Mouse (Mus musculus) liver, embryonic 15.5 days (tissue): ENCODE data around the gene Cyp2d22. TPM values are rescaled to one million over a fixed set of nuclear protein-coding genes. Genes with fewer than 3 reads are reported as not detected.

Experiments used
- ATAC-seq: fragments of 200-750 bp; cut with Nextera tagmentation; 2 replicates; pipeline ENCODE4 v1.8.0; 2017; ENCODE audit warnings: moderate number of reproducible peaks, mild to moderate bottlenecking, moderate library complexity; ENCODE audit not compliant: insufficient read depth
- H3K27ac ChIP-seq: fragments of 300-500 bp; sonication (generic); replicated peaks from 2 replicates; pipeline ENCODE4 v1.5.1; 2015; ENCODE audit warnings: mild to moderate bottlenecking, inconsistent platforms
- H3K27me3 ChIP-seq: fragments of 300-500 bp; sonication (generic); 2 replicates; pipeline ENCODE4 v1.6.1; 2015; ENCODE audit warnings: mild to moderate bottlenecking, inconsistent platforms
- H3K36me3 ChIP-seq: fragments of 300-500 bp; sonication (generic); replicated peaks from 2 replicates; pipeline ENCODE4 v1.6.1; 2015; ENCODE audit warnings: moderate library complexity, mild to moderate bottlenecking, inconsistent platforms
- H3K4me1 ChIP-seq: fragments of 300-500 bp; sonication (generic); replicated peaks from 2 replicates; pipeline ENCODE4 v1.6.1; 2015; ENCODE audit warnings: inconsistent platforms
- H3K4me2 ChIP-seq: fragments of 300-500 bp; sonication (generic); 2 replicates; pipeline ENCODE4 v1.6.1; 2015; ENCODE audit warnings: moderate library complexity, mild to moderate bottlenecking, inconsistent platforms
- H3K4me3 ChIP-seq: fragments of 300-500 bp; sonication (generic); replicated peaks from 2 replicates; pipeline ENCODE4 v1.5.1; 2015; ENCODE audit warnings: mild to moderate bottlenecking, inconsistent platforms
- H3K9ac ChIP-seq: fragments of 300-500 bp; sonication (generic); 2 replicates; pipeline ENCODE4 v1.6.1; 2015; ENCODE audit warnings: moderate library complexity, mild to moderate bottlenecking, inconsistent platforms
- H3K9me3 ChIP-seq: fragments of 300-500 bp; sonication (generic); replicated peaks from 2 replicates; pipeline ENCODE4 v1.6.1; 2016; ENCODE audit warnings: inconsistent platforms
- WGBS: fragments of 180-500 bp; shearing (Covaris S2); methylation state at CpG from one replicate; pipeline ENCODE4 v1.1.7; 2015; ENCODE audit warnings: mixed read lengths; ENCODE audit not compliant: insufficient replicate concordance; 5-methylcytosine and 5-hydroxymethylcytosine counted together
- polyA plus RNA-seq: library from polyadenylated mRNA; unstranded; fragments of >200 nt; fragmentation: Nextera tagmentation; extraction: Ambion mirVana; gene quantifications from 2 replicates; pipeline ENCODE4 v1.2.1, GENCODE M21; 2015

Cyp2d22 gene
- polyA plus RNA-seq, 1 experiment from 2014 or later = 19.1 TPM

- H3K27ac ChIP-seq = peak overlapping the region; percentile 96
- no peaks in the 10 kb centered on the region for H3K27me3 ChIP-seq
- WGBS = under 1% methylated on average over 51 of the region's 51 CpGs
- H3K9me3 ChIP-seq = no peaks in the 10 kb centered on the region
- H3K4me2 ChIP-seq = peak overlapping the region; percentile 84
- H3K36me3 ChIP-seq = peaks cover 63% of the 10 kb centered on the region
- H3K4me1 ChIP-seq = peaks cover 89% of the 10 kb centered on the region
- ATAC-seq = peak; percentile 86
- peak overlapping the region; percentile 77 for H3K9ac ChIP-seq
- H3K4me3 ChIP-seq = peak overlapping the region; percentile 82
These were observed 34.1 kb downstream of the Cyp2d22 start for GRCm38 (mm10) chr15:82345820-82346470.

DNA sequence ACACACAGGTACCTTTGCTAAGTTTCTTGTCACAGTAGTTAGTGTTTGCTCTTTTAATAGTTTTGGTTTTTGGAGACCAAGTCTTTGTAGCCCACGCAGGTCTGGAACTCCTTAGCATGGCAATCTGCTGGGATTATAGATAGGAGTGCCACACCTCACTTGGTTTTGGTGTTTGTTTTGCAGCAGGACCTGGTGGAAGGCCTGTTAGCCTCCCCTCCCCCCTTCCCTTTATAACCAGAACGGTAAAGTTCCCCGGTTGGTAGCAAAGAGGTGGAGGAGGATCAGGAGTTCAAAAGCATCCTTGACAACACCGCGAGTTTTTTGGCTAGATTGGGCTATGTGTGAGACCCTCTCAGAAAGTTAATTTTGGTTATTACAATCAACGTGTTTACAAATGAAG, 35.1 kb downstream of the Cyp2d22 start:
- H3K4me3 ChIP-seq = peak overlapping the region; percentile 71
- no peak for ATAC-seq
- H3K4me1 ChIP-seq = peaks cover 89% of the 10 kb centered on the region
- WGBS = 48% methylated on average over 6 of the region's 6 CpGs
- peaks cover 53% of the 10 kb centered on the region for H3K36me3 ChIP-seq
- peak overlapping the region; percentile 83 for H3K9ac ChIP-seq
- peak overlapping the region; percentile 100 for H3K27ac ChIP-seq
- H3K9me3 ChIP-seq = no peaks in the 10 kb centered on the region
- H3K27me3 ChIP-seq = no peaks in the 10 kb centered on the region
- peak overlapping the region; percentile 84 for H3K4me2 ChIP-seq

GRCm38 (mm10) chr15:82343368-82344287, 36.4 kb downstream of the Cyp2d22 start:
- Histone ChIP-seq H3K36me3 (peaks cover 39% of the 10 kb centered on the region), H3K4me2 (peak overlapping the region; percentile 84), H3K9ac (peak overlapping the region; percentile 83), H3K4me3 (peak overlapping the region; percentile 71), H3K27ac (peak overlapping the region; percentile 100), H3K4me1 (peaks cover 87% of the 10 kb centered on the region), H3K9me3 (no peaks in the 10 kb centered on the region), H3K27me3 (no peaks in the 10 kb centered on the region)
- 82% methylated on average over 27 of the region's 27 CpGs for WGBS
- no peak for ATAC-seq

- peak overlapping the region; percentile 84 for H3K4me2 ChIP-seq
- H3K4me3 ChIP-seq = peak overlapping the region; percentile 71
- peaks cover 85% of the 10 kb centered on the region for H3K4me1 ChIP-seq
- no peaks in the 10 kb centered on the region for H3K27me3 ChIP-seq
- H3K27ac ChIP-seq = peak overlapping the region; percentile 100
- H3K36me3 ChIP-seq = peaks cover 29% of the 10 kb centered on the region
- 32% methylated on average over 5 of the region's 5 CpGs for WGBS
- H3K9ac ChIP-seq = peak overlapping the region; percentile 83
- H3K9me3 ChIP-seq = no peaks in the 10 kb centered on the region
- no peak for ATAC-seq
These were observed 37.5 kb downstream of the Cyp2d22 start for GRCm38 (mm10) chr15:82342543-82342935.

DNA sequence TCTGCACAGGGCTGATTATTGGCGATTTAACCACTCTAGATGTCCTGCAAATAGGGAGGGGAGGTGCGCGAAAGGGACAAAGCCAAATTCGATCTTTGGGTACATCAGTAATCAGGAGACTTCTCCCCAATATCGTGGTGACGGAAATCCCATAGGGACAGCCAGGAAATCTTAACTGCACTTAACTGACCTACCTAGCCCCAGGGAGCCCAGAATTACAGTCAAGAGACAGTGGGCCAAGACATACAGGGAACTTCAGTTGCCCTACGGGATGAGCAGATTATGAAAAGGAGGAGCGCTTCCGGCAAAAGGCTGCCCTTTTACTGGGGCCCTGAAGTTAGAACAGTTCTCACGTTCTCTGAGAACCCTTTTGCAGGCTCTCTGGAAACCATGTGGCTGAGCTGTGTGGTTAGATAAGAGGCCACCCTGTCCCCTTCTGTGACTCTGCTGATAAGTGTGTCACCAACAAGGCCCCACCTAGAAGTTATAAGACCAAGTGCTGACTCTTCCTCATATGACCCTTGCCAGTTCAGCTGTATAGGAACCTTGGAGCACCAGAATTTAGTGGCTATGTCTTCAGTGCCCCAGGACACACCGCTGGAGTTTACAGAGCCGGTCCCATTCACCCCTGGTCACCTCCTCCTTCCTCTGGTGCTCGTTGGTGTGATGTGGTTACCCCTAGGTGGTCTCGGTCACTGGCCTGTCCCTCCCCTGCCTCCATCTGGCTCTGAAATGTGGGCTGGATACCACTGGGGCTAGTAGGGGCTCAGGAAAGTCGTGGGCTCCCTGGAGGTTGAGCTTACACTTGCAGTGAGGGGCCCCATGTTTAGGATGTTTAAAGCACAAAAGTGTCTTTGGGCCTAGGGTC, 38.2 kb downstream of the Cyp2d22 start:
- WGBS = 6% methylated on average over 15 of the region's 15 CpGs
- peak overlapping the region; percentile 84 for H3K4me2 ChIP-seq
- peak; percentile 58 for ATAC-seq
- H3K4me1 ChIP-seq = peaks cover 85% of the 10 kb centered on the region
- no peaks in the 10 kb centered on the region for H3K27me3 ChIP-seq
- H3K4me3 ChIP-seq = peak overlapping the region; percentile 71
- H3K27ac ChIP-seq = peak overlapping the region; percentile 100
- H3K9me3 ChIP-seq = no peaks in the 10 kb centered on the region
- H3K36me3 ChIP-seq = peaks cover 28% of the 10 kb centered on the region
- peak overlapping the region; percentile 83 for H3K9ac ChIP-seq

- peaks cover 36% of the 10 kb centered on the region for H3K36me3 ChIP-seq
- H3K4me1 ChIP-seq = peaks cover 86% of the 10 kb centered on the region
- H3K4me3 ChIP-seq = peak overlapping the region; percentile 71
- peak overlapping the region; percentile 100 for H3K27ac ChIP-seq
- no peaks in the 10 kb centered on the region for H3K27me3 ChIP-seq
- peak overlapping the region; percentile 84 for H3K4me2 ChIP-seq
- H3K9me3 ChIP-seq = no peaks in the 10 kb centered on the region
- ATAC-seq = peak; percentile 30
- 2% methylated on average over 40 of the region's 40 CpGs for WGBS
- H3K9ac ChIP-seq = peak overlapping the region; percentile 83
These were observed 39.0 kb downstream of the Cyp2d22 start for GRCm38 (mm10) chr15:82341036-82341501.

GRCm38 (mm10) chr15:82340414-82341035, 39.5 kb downstream of the Cyp2d22 start:
- Histone ChIP-seq H3K27me3 (no peaks in the 10 kb centered on the region), H3K4me1 (peaks cover 89% of the 10 kb centered on the region)
- WGBS = 11% methylated on average over 21 of the region's 21 CpGs

GRCm38 (mm10) chr15:82339634-82340254, 40.3 kb downstream of the Cyp2d22 start:
- peak overlapping the region; percentile 84 for H3K4me2 ChIP-seq

More at GRCm38 (mm10) chr15:82340414-82341035, 39.5 kb downstream of the Cyp2d22 start:
- Histone ChIP-seq H3K27ac (peak overlapping the region; percentile 100), H3K9me3 (no peaks in the 10 kb centered on the region), H3K4me3 (peak overlapping the region; percentile 71), H3K4me2 (peak overlapping the region; percentile 84), H3K9ac (peak overlapping the region; percentile 83), H3K36me3 (peaks cover 41% of the 10 kb centered on the region)
- peak; percentile 13; the same call in 1 of the 2 replicates for ATAC-seq

DNA sequence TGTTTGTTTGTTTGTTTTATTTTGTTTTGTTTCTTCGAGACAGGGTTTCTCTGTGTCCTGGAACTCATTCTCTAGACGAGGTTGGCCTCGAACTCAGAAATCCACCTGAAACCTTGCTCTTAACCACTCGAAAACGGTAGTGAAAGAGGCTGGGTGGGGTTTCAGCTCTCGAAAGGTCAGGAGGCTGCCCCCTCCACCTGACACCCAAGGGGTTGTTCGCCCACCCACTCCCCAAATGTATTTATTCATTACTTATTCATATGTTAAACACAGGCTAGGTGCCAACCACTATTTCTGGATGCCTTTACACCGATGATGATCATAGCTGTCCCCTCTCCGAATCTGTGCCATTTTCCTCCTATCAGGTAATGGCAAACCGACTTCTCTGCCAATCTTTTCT, 40.9 kb downstream of the Cyp2d22 start:
- Histone ChIP-seq H3K9me3 (no peaks in the 10 kb centered on the region), H3K4me1 (peaks cover 76% of the 10 kb centered on the region), H3K27me3 (no peaks in the 10 kb centered on the region), H3K9ac (peak overlapping the region; percentile 83), H3K4me3 (peak overlapping the region; percentile 67), H3K36me3 (peaks cover 42% of the 10 kb centered on the region), H3K4me2 (peak overlapping the region; percentile 84), H3K27ac (peak overlapping the region; percentile 100)
- no peak for ATAC-seq
- WGBS = 38% methylated on average over 10 of the region's 10 CpGs

More at GRCm38 (mm10) chr15:82339634-82340254, 40.3 kb downstream of the Cyp2d22 start:
- 31% methylated on average over 8 of the region's 8 CpGs for WGBS
- Histone ChIP-seq H3K9ac (peak overlapping the region; percentile 83), H3K27ac (peak overlapping the region; percentile 100), H3K36me3 (peaks cover 42% of the 10 kb centered on the region), H3K27me3 (no peaks in the 10 kb centered on the region), H3K4me1 (peaks cover 82% of the 10 kb centered on the region), H3K9me3 (no peaks in the 10 kb centered on the region), H3K4me3 (peak overlapping the region; percentile 71)
- ATAC-seq = no peak
